ENCODE assay signal across 8 mouse cellular contexts in genomic region chr16:92605606-92606490, GRCm38 (mm10).
DNase-seq lines count a peak whose midpoint lies in the region; ATAC-seq lines count a peak whose summit lies in the region.

No protein-coding gene starts in this region.

- H3K36me3 ChIP-seq in heart, embryonic 10.5 days: no peaks in the 10 kb centered on the region
- no peaks in the 10 kb centered on the region for H3K36me3 ChIP-seq in hindbrain, embryonic 13.5 days
- H3K36me3 ChIP-seq in liver, embryonic 16.5 days (ENCODE audit: control insufficient read depth, insufficient read depth): no peaks in the 10 kb centered on the region; the same call in 1 of the 2 replicates
- H3K36me3 ChIP-seq in stomach, embryonic 14.5 days (ENCODE audit: control insufficient read depth, insufficient read depth, low read length): no peaks in the 10 kb centered on the region

- peak; percentile 78 for DNase-seq in heart, embryonic 10.5 days (ENCODE audit: low spot score)
- no peak for DNase-seq in heart, adult 8-10 months (ENCODE audit: low spot score)
- no peak for DNase-seq in cerebellum, postnatal 36 days
- DNase-seq in cerebellum, adult 11 months: no peak

- H3K27me3 ChIP-seq in heart, embryonic 10.5 days (ENCODE audit: insufficient read depth, poor library complexity, severe bottlenecking): peaks cover 57% of the 10 kb centered on the region
- peaks cover 41% of the 10 kb centered on the region for H3K27me3 ChIP-seq in hindbrain, embryonic 13.5 days
- no peaks in the 10 kb centered on the region for H3K27me3 ChIP-seq in liver, embryonic 16.5 days (ENCODE audit: control insufficient read depth, insufficient read depth, low read depth, low read length)
- no peaks in the 10 kb centered on the region for H3K27me3 ChIP-seq in stomach, embryonic 14.5 days (ENCODE audit: control insufficient read depth, insufficient read depth, low read length)

- WGBS in heart, embryonic 10.5 days: 11% methylated on average over 62 of the region's 64 CpGs
- WGBS in hindbrain, embryonic 13.5 days: 13% methylated on average over 63 of the region's 64 CpGs
- WGBS in liver, embryonic 16.5 days (ENCODE audit: insufficient replicate concordance): 78% methylated on average over 63 of the region's 64 CpGs
- 11% methylated on average over 60 of the region's 64 CpGs for WGBS in stomach, embryonic 14.5 days

- peak overlapping the region; percentile 73 for H3K9ac ChIP-seq in hindbrain, embryonic 13.5 days
- no peak overlapping the region for H3K9ac ChIP-seq in liver, embryonic 16.5 days (ENCODE audit: low read depth, low read length)
- peak overlapping the region; percentile 46 for H3K9ac ChIP-seq in stomach, embryonic 14.5 days (replicated peaks; ENCODE audit: low read depth, low read length)

- peaks cover 31% of the 10 kb centered on the region for H3K4me1 ChIP-seq in heart, embryonic 10.5 days
- no peaks in the 10 kb centered on the region for H3K4me1 ChIP-seq in brown adipose tissue, adult 24 weeks (ENCODE audit: control insufficient read depth, insufficient read depth, insufficient read length, low read length)
- H3K4me1 ChIP-seq in hindbrain, embryonic 13.5 days (replicated peaks): peaks cover 30% of the 10 kb centered on the region
- no peaks in the 10 kb centered on the region for H3K4me1 ChIP-seq in liver, embryonic 16.5 days (ENCODE audit: control insufficient read depth, low read depth, low read length)
- peaks cover 13% of the 10 kb centered on the region; the same call in 1 of the 2 replicates for H3K4me1 ChIP-seq in stomach, embryonic 14.5 days (ENCODE audit: control insufficient read depth, insufficient read depth, low read length)

- no peaks in the 10 kb centered on the region for H3K9me3 ChIP-seq in heart, embryonic 10.5 days
- H3K9me3 ChIP-seq in hindbrain, embryonic 13.5 days: no peaks in the 10 kb centered on the region
- H3K9me3 ChIP-seq in liver, embryonic 16.5 days (replicated peaks; ENCODE audit: control insufficient read depth, low read length): no peaks in the 10 kb centered on the region
- no peaks in the 10 kb centered on the region for H3K9me3 ChIP-seq in stomach, embryonic 14.5 days (ENCODE audit: control insufficient read depth, low read depth, low read length)

- peak overlapping the region; percentile 87 for H3K27ac ChIP-seq in heart, embryonic 10.5 days
- no peak overlapping the region for H3K27ac ChIP-seq in brown adipose tissue, adult 24 weeks (replicated peaks; ENCODE audit: low read depth, low read length)
- H3K27ac ChIP-seq in hindbrain, embryonic 13.5 days: no peak overlapping the region
- no peak overlapping the region for H3K27ac ChIP-seq in liver, embryonic 16.5 days (ENCODE audit: low read length)
- no peak overlapping the region for H3K27ac ChIP-seq in stomach, embryonic 14.5 days (ENCODE audit: low read length)

- peak; percentile 78 for ATAC-seq in hindbrain, embryonic 13.5 days (ENCODE audit: low FRiP score)
- no peak for ATAC-seq in liver, embryonic 16.5 days (ENCODE audit: low read depth)
- peak; percentile 51 for ATAC-seq in stomach, embryonic 14.5 days (ENCODE audit: insufficient number of reproducible peaks, insufficient read depth, low FRiP score, low read depth)

- H3K4me2 ChIP-seq in hindbrain, embryonic 13.5 days: peak overlapping the region; percentile 65
- H3K4me2 ChIP-seq in liver, embryonic 16.5 days (ENCODE audit: low read depth, low read length): peak overlapping the region; percentile 12
- H3K4me2 ChIP-seq in stomach, embryonic 14.5 days (replicated peaks; ENCODE audit: low read depth, low read length): peak overlapping the region; percentile 60

- peak overlapping the region; percentile 61 for H3K4me3 ChIP-seq in heart, embryonic 10.5 days
- H3K4me3 ChIP-seq in brown adipose tissue, adult 24 weeks (ENCODE audit: insufficient read depth, low read depth, low read length): peak overlapping the region; percentile 22; the same call in 1 of the 2 replicates
- H3K4me3 ChIP-seq in hindbrain, embryonic 13.5 days: peak overlapping the region; percentile 45
- no peak overlapping the region for H3K4me3 ChIP-seq in liver, embryonic 16.5 days (ENCODE audit: low read depth, low read length)
- peak overlapping the region; percentile 37 for H3K4me3 ChIP-seq in stomach, embryonic 14.5 days (ENCODE audit: low read depth, low read length)

Comparison
In these comparisons a context has a peak if more than half of its experiments do, and no peak if none do; other contexts are left out.
1. H3K4me2 ChIP-seq: peak in every context shown above with its lines; median percentile 65 in hindbrain, embryonic 13.5 days; 60 in stomach, embryonic 14.5 days; 12 in liver, embryonic 16.5 days.